Mouse (Mus musculus): ENCODE results near the gene Spdye4b. TPM values are rescaled to one million over a fixed set of nuclear protein-coding genes. Genes with fewer than 3 reads are reported as not detected.
A peak's percentile ranks its signal among the peaks of the same experiment; 100 is the strongest.
"Not testable (repeated sequence)": the region's sequence is repeated elsewhere in the genome, so short reads cannot be mapped to it uniquely, and the experiment has no call there.

Spdye4b gene
- polyA plus RNA-seq, 1 experiment from 2014 or later: not detected

DNA sequence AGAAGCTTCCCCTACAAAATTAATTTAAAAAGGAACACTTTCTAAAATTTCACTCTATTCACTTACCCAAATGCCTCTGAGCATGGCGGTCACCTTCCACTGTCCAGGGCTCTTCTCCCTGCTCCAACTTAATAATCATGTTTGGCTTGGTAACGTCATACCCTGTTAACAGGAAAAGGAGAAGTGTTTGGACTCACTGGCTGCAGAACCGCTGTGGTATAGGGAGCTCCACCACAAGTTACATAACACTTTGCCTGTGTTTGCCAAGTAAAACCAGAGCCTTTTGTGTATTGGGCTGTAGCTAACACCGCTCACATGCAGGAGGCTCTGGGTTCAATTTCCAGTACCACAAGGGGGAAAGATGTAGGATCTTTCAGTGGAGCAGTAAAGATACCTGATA lies 4.8 kb upstream of the Spdye4b start:
- no peak overlapping the region for H3K4me2 ChIP-seq (ENCODE audit: low read depth, low read length)
- TF ChIP-seq EP300 (IDR thresholded peaks at IDR 0.05; ENCODE audit: low read depth): no peak
- no peak for TF ChIP-seq CTCF (IDR thresholded peaks at IDR 0.05; ENCODE audit: low read depth)
- peaks cover 47% of the 10 kb centered on the region for H3K36me3 ChIP-seq (replicated peaks; ENCODE audit: insufficient read depth, low read length)
- H3K9ac ChIP-seq (replicated peaks): no peak overlapping the region
- no peak overlapping the region for H3K4me3 ChIP-seq (ENCODE audit: low read depth, low read length)
- WGBS (ENCODE audit: insufficient replicate concordance): 70% methylated on average over 4 of the region's 4 CpGs
- no peak for DNase-seq
- H3K27ac ChIP-seq (ENCODE audit: low read depth): no peak overlapping the region
- peaks cover 7% of the 10 kb centered on the region for H3K9me3 ChIP-seq (ENCODE audit: low read length)
- no peaks in the 10 kb centered on the region for H3K27me3 ChIP-seq (ENCODE audit: insufficient read depth, low read length)
- H3K4me1 ChIP-seq (ENCODE audit: insufficient read depth): peaks cover 7% of the 10 kb centered on the region
- ATAC-seq: no peak

DNA sequence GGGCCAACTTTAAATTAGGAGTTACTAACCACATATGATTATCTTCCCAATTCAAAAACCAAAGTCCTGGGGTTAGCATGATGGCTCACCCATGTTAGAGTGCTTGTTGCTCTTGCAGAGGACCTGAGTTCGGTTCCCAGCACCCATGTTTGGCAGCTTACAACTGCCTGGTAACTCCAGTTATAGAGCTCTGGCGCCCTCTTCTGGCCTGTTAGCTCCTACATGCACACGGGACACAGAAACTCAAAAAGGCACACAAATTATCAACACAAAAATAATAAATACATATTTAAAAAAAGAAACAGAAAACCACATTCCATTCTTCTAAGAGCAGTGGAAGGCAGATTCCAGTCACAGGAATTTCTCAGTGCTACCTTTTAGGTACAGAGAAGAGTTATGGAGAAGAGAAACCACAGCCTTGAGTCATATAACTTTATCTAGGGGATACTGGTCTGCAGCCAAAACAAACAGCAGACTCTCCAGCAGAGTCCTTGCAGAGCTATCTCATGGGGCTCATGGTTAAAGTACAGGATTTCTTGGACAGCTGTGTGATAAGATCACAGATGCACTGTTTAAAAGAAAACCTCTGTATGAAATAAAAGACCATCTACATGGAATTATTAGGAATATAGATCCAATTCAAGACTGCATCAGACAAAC lies 3.1 kb upstream of the Spdye4b start:
- H3K4me1 ChIP-seq (ENCODE audit: insufficient read depth): peaks cover 7% of the 10 kb centered on the region
- peaks cover 46% of the 10 kb centered on the region for H3K36me3 ChIP-seq (replicated peaks; ENCODE audit: insufficient read depth, low read length)
- H3K9ac ChIP-seq (replicated peaks): no peak overlapping the region
- TF ChIP-seq EP300 (IDR thresholded peaks at IDR 0.05; ENCODE audit: low read depth) (no peak), CTCF (IDR thresholded peaks at IDR 0.05; ENCODE audit: low read depth) (peak; percentile 28)
- H3K27me3 ChIP-seq (ENCODE audit: insufficient read depth, low read length): no peaks in the 10 kb centered on the region
- no peak overlapping the region for H3K4me3 ChIP-seq (ENCODE audit: low read depth, low read length)
- H3K4me2 ChIP-seq (ENCODE audit: low read depth, low read length): no peak overlapping the region
- DNase-seq (no peak), ATAC-seq (no peak)
- peaks cover 7% of the 10 kb centered on the region for H3K9me3 ChIP-seq (ENCODE audit: low read length)
- WGBS (ENCODE audit: insufficient replicate concordance): 88% methylated on average over 3 of the region's 3 CpGs
- H3K27ac ChIP-seq (ENCODE audit: low read depth): no peak overlapping the region

GRCm38 (mm10) chr5:143179179-143179578 lies 1.6 kb upstream of the Spdye4b start:
- no peak overlapping the region; the same call in 1 of the 2 replicates for H3K9ac ChIP-seq (replicated peaks)
- H3K4me1 ChIP-seq (ENCODE audit: insufficient read depth): peaks cover 7% of the 10 kb centered on the region
- no peaks in the 10 kb centered on the region for H3K27me3 ChIP-seq (ENCODE audit: insufficient read depth, low read length)
- H3K27ac ChIP-seq (ENCODE audit: low read depth): no peak overlapping the region
- no peak for DNase-seq
- H3K36me3 ChIP-seq (replicated peaks; ENCODE audit: insufficient read depth, low read length): peaks cover 31% of the 10 kb centered on the region
- peak overlapping the region; percentile 97 for H3K4me2 ChIP-seq (ENCODE audit: low read depth, low read length)
- 44% methylated on average over 6 of the region's 6 CpGs for WGBS (ENCODE audit: insufficient replicate concordance)
- ATAC-seq: no peak
- H3K9me3 ChIP-seq (ENCODE audit: low read length): peaks cover under 1% of the 10 kb centered on the region
- TF ChIP-seq EP300 (IDR thresholded peaks at IDR 0.05; ENCODE audit: low read depth) (no peak), CTCF (IDR thresholded peaks at IDR 0.05; ENCODE audit: low read depth) (peak; percentile 66)
- H3K4me3 ChIP-seq (ENCODE audit: low read depth, low read length): no peak overlapping the region

DNA sequence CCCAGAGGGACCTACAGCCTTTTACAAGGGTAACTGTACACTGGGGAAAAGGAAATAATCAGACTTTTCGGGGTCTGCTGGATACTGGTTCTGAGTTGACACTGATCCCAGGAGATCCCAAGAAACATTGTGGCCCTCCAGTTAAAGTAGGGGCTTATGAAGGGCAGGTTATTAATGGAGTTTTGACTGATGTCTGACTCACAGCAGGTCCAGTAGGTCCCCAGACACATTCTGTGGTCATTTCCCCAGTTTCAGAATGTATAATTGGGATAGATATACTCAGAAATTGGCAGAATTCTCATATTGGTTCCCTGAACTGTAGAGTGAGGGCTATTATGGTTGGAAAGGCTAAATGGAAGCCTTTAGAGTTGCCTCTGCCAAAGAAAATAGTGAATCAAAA lies 7.2 kb downstream of the Spdye4b start:
- H3K27me3 ChIP-seq (ENCODE audit: insufficient read depth, low read length); H3K4me2 ChIP-seq (ENCODE audit: low read depth, low read length); H3K9ac ChIP-seq (replicated peaks); H3K4me3 ChIP-seq (ENCODE audit: low read depth, low read length); H3K27ac ChIP-seq (ENCODE audit: low read depth); H3K9me3 ChIP-seq (ENCODE audit: low read length); DNase-seq; ATAC-seq; H3K36me3 ChIP-seq (replicated peaks; ENCODE audit: insufficient read depth, low read length); H3K4me1 ChIP-seq (ENCODE audit: insufficient read depth): not testable (repeated sequence)
- WGBS (ENCODE audit: insufficient replicate concordance): no CpG with 5 or more reads among the region's 1 CpGs

GRCm38 (mm10) chr5:143192806-143193205 lies 12.0 kb downstream of the Spdye4b start:
- Histone ChIP-seq H3K36me3 (replicated peaks; ENCODE audit: insufficient read depth, low read length) (no peaks in the 10 kb centered on the region), H3K4me3 (ENCODE audit: low read depth, low read length) (no peak overlapping the region), H3K4me2 (ENCODE audit: low read depth, low read length) (no peak overlapping the region), H3K9ac (replicated peaks) (no peak overlapping the region), H3K27ac (ENCODE audit: low read depth) (no peak overlapping the region), H3K4me1 (ENCODE audit: insufficient read depth) (no peaks in the 10 kb centered on the region), H3K9me3 (ENCODE audit: low read length) (no peaks in the 10 kb centered on the region), H3K27me3 (ENCODE audit: insufficient read depth, low read length) (no peaks in the 10 kb centered on the region)
- DNase-seq (no peak), ATAC-seq (no peak)
- TF ChIP-seq CTCF (IDR thresholded peaks at IDR 0.05; ENCODE audit: low read depth) (no peak), EP300 (IDR thresholded peaks at IDR 0.05; ENCODE audit: low read depth) (no peak)
- WGBS (ENCODE audit: insufficient replicate concordance): 80% methylated on average over 8 of the region's 8 CpGs

DNA sequence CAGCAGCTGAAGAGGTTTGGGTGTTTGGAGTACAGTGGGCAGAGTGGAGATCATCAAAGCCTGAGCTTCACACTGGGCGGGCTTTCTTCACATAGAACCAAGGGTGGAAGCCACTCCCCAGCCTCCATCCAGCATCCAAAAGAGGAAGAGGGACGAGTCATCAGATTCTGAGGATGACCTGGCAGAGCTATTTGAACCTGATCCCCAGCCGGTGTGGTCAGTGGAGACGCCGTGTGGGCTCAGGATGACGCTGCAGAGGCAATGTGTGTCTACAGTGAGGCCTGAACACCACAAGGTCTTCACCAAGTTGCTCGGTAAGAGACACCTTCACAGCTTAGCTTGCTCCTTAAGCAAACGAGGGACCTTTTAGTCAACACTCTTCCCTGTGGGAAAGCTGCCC lies 13.9 kb downstream of the Spdye4b start:
- H3K4me1 ChIP-seq (ENCODE audit: insufficient read depth); H3K27ac ChIP-seq (ENCODE audit: low read depth); H3K27me3 ChIP-seq (ENCODE audit: insufficient read depth, low read length); H3K9me3 ChIP-seq (ENCODE audit: low read length); H3K36me3 ChIP-seq (replicated peaks; ENCODE audit: insufficient read depth, low read length); H3K4me2 ChIP-seq (ENCODE audit: low read depth, low read length); H3K4me3 ChIP-seq (ENCODE audit: low read depth, low read length); DNase-seq; H3K9ac ChIP-seq (replicated peaks); ATAC-seq: not testable (repeated sequence)
- WGBS (ENCODE audit: insufficient replicate concordance): 60% methylated on average over 8 of the region's 8 CpGs

- H3K9ac ChIP-seq (replicated peaks): no peak overlapping the region
- ATAC-seq (no peak), DNase-seq (no peak)
- no peak for TF ChIP-seq CTCF (IDR thresholded peaks at IDR 0.05; ENCODE audit: low read depth)
- no peak for TF ChIP-seq EP300 (IDR thresholded peaks at IDR 0.05; ENCODE audit: low read depth)
- no peaks in the 10 kb centered on the region for H3K4me1 ChIP-seq (ENCODE audit: insufficient read depth)
- no peaks in the 10 kb centered on the region for H3K27me3 ChIP-seq (ENCODE audit: insufficient read depth, low read length)
- no peak overlapping the region for H3K27ac ChIP-seq (ENCODE audit: low read depth)
- no peak overlapping the region for H3K4me3 ChIP-seq (ENCODE audit: low read depth, low read length)
- 52% methylated on average over 2 of the region's 2 CpGs for WGBS (ENCODE audit: insufficient replicate concordance)
- no peaks in the 10 kb centered on the region for H3K9me3 ChIP-seq (ENCODE audit: low read length)
- H3K36me3 ChIP-seq (replicated peaks; ENCODE audit: insufficient read depth, low read length): no peaks in the 10 kb centered on the region
- no peak overlapping the region for H3K4me2 ChIP-seq (ENCODE audit: low read depth, low read length)
Measured at GRCm38 (mm10) chr5:143195166-143195565, 14.3 kb downstream of the Spdye4b start.

Data from liver, postnatal 0 days (tissue).